Mouse (Mus musculus) heart, embryonic 16.5 days (tissue): ENCODE results near the gene Tmem63a. TPM values are rescaled to one million over a fixed set of nuclear protein-coding genes. Genes with fewer than 3 reads are reported as not detected.
"Not testable (repeated sequence)": the region's sequence is repeated elsewhere in the genome, so short reads cannot be mapped to it uniquely, and the experiment has no call there.

ENCODE experiments used
- ATAC-seq: fragments of 200-750 bp; cut with Nextera tagmentation; replicated peaks from 2 replicates; pipeline ENCODE4 v1.8.0; 2017; ENCODE audit warnings: moderate number of reproducible peaks; ENCODE audit not compliant: insufficient read depth, low FRiP score; ENCODE audit errors: extremely low read depth
- H3K27ac ChIP-seq: fragments of 300-500 bp; sonication (generic); 2 replicates; pipeline ENCODE4 v1.5.1; 2014; ENCODE audit warnings: mild to moderate bottlenecking, low read length, control low read depth, moderate library complexity
- H3K27me3 ChIP-seq: fragments of 300-500 bp; sonication (generic); 2 replicates; pipeline ENCODE4 v1.6.1; 2014; ENCODE audit warnings: low read length, mixed read lengths; ENCODE audit not compliant: control insufficient read depth, insufficient read depth
- H3K36me3 ChIP-seq: fragments of 300-500 bp; sonication (generic); 2 replicates; pipeline ENCODE4 v1.6.1; 2014; ENCODE audit not compliant: control insufficient read depth, insufficient read depth
- H3K4me1 ChIP-seq: fragments of 300-500 bp; sonication (generic); 2 replicates; pipeline ENCODE4 v1.6.1; 2014; ENCODE audit warnings: low read length, mixed read lengths; ENCODE audit not compliant: control insufficient read depth, insufficient read depth
- H3K4me2 ChIP-seq: fragments of 300-500 bp; sonication (generic); 2 replicates; pipeline ENCODE4 v1.6.1; 2014; ENCODE audit warnings: low read depth, mild to moderate bottlenecking, control low read depth, low read length
- H3K4me3 ChIP-seq: fragments of 300-500 bp; sonication (generic); 2 replicates; pipeline ENCODE4 v1.5.1; 2014; ENCODE audit warnings: mild to moderate bottlenecking, control low read depth, low read length
- H3K9ac ChIP-seq: fragments of 300-500 bp; sonication (generic); 2 replicates; pipeline ENCODE4 v1.6.1; 2014; ENCODE audit warnings: low read length, control low read depth
- H3K9me3 ChIP-seq: fragments of 300-500 bp; sonication (generic); replicated peaks from 2 replicates; pipeline ENCODE4 v1.6.1; 2016; ENCODE audit warnings: low read length; ENCODE audit not compliant: control insufficient read depth
- WGBS: fragments of 180-500 bp; shearing (Covaris S2); extraction: QIAGEN DNeasy Blood & Tissue Kit; methylation state at CpG from one replicate; pipeline ENCODE4 v1.1.7; 2014; 5-methylcytosine and 5-hydroxymethylcytosine counted together
- polyA plus RNA-seq: library from polyadenylated mRNA; unstranded; fragments of >200 nt; fragmentation: Nextera tagmentation; extraction: Ambion mirVana; gene quantifications from 2 replicates; pipeline ENCODE4 v1.2.1, GENCODE M21; 2015

The Tmem63a gene
- polyA plus RNA-seq, 1 experiment from 2014 or later: 11.2 TPM

- H3K4me3 ChIP-seq, ATAC-seq, H3K27ac ChIP-seq, H3K4me2 ChIP-seq, H3K9ac ChIP-seq, H3K36me3 ChIP-seq, H3K4me1 ChIP-seq, H3K27me3 ChIP-seq, H3K9me3 ChIP-seq: not testable (repeated sequence)
- 74% methylated on average over 7 of the region's 7 CpGs for WGBS
These were observed 39.3 kb downstream of the Tmem63a start for GRCm38 (mm10) chr1:180981298-180982046.

- 0 out of 2 replicates have a peak, but pooled peaks cover 2% of the 10 kb centered on the region for H3K27me3 ChIP-seq
- H3K4me1 ChIP-seq: no peaks in the 10 kb centered on the region
- no peak overlapping the region for H3K9ac ChIP-seq
- H3K4me3 ChIP-seq: no peak overlapping the region
- H3K4me2 ChIP-seq: no peak overlapping the region
- ATAC-seq: no peak
- H3K9me3 ChIP-seq: peaks cover 5% of the 10 kb centered on the region
- WGBS: 87% methylated on average over 8 of the region's 8 CpGs
- no peaks in the 10 kb centered on the region for H3K36me3 ChIP-seq
- no peak overlapping the region for H3K27ac ChIP-seq
These were observed 44.6 kb downstream of the Tmem63a start for GRCm38 (mm10) chr1:180986701-180987100.

GRCm38 (mm10) chr1:180987759-180988158, 45.6 kb downstream of the Tmem63a start:
- Histone ChIP-seq H3K4me1 (no peaks in the 10 kb centered on the region), H3K9me3 (peaks cover 5% of the 10 kb centered on the region), H3K27ac (no peak overlapping the region), H3K9ac (no peak overlapping the region), H3K4me3 (no peak overlapping the region), H3K36me3 (no peaks in the 10 kb centered on the region), H3K27me3 (0 out of 2 replicates have a peak, but pooled peaks cover 2% of the 10 kb centered on the region), H3K4me2 (no peak overlapping the region)
- ATAC-seq: no peak
- 1% methylated on average over 9 of the region's 9 CpGs for WGBS

- 0 out of 2 replicates have a peak, but pooled peaks cover 2% of the 10 kb centered on the region for H3K27me3 ChIP-seq
- no peaks in the 10 kb centered on the region for H3K4me1 ChIP-seq
- H3K27ac ChIP-seq: no peak overlapping the region
- no peak overlapping the region for H3K4me2 ChIP-seq
- H3K9ac ChIP-seq: no peak overlapping the region
- WGBS: 51% methylated on average over 3 of the region's 3 CpGs
- peaks cover 5% of the 10 kb centered on the region for H3K9me3 ChIP-seq
- H3K36me3 ChIP-seq: no peaks in the 10 kb centered on the region
- H3K4me3 ChIP-seq: no peak overlapping the region
- ATAC-seq: no peak
These were observed 48.5 kb downstream of the Tmem63a start for GRCm38 (mm10) chr1:180990671-180991070.

- H3K4me3 ChIP-seq: no peak overlapping the region
- H3K9me3 ChIP-seq: no peaks in the 10 kb centered on the region
- 0 out of 2 replicates have a peak, but pooled peaks cover 2% of the 10 kb centered on the region for H3K27me3 ChIP-seq
- H3K4me1 ChIP-seq: no peaks in the 10 kb centered on the region
- WGBS: 34% methylated on average over 3 of the region's 3 CpGs
- no peak for ATAC-seq
- H3K4me2 ChIP-seq: no peak overlapping the region
- no peak overlapping the region for H3K27ac ChIP-seq
- H3K9ac ChIP-seq: no peak overlapping the region
- H3K36me3 ChIP-seq: no peaks in the 10 kb centered on the region
These were observed 50.0 kb downstream of the Tmem63a start for GRCm38 (mm10) chr1:180992142-180992541.

GRCm38 (mm10) chr1:181000501-181001092, 58.5 kb downstream of the Tmem63a start:
- Histone ChIP-seq H3K9ac (no peak overlapping the region), H3K27ac (no peak overlapping the region), H3K4me1 (no peaks in the 10 kb centered on the region), H3K27me3 (no peaks in the 10 kb centered on the region), H3K9me3 (no peaks in the 10 kb centered on the region), H3K4me2 (no peak overlapping the region), H3K4me3 (no peak overlapping the region), H3K36me3 (no peaks in the 10 kb centered on the region)
- no peak for ATAC-seq
- 41% methylated on average over 10 of the region's 10 CpGs for WGBS

- H3K27me3 ChIP-seq: no peaks in the 10 kb centered on the region
- no peak for ATAC-seq
- no peaks in the 10 kb centered on the region for H3K36me3 ChIP-seq
- H3K4me2 ChIP-seq: no peak overlapping the region
- H3K27ac ChIP-seq: no peak overlapping the region
- WGBS: 86% methylated on average over 3 of the region's 3 CpGs
- no peaks in the 10 kb centered on the region for H3K4me1 ChIP-seq
- H3K9me3 ChIP-seq: no peaks in the 10 kb centered on the region
- no peak overlapping the region for H3K9ac ChIP-seq
- H3K4me3 ChIP-seq: no peak overlapping the region
These were observed 59.1 kb downstream of the Tmem63a start for GRCm38 (mm10) chr1:181001217-181001616.

- H3K27me3 ChIP-seq: no peaks in the 10 kb centered on the region
- H3K27ac ChIP-seq: no peak overlapping the region
- 72% methylated on average over 3 of the region's 3 CpGs for WGBS
- no peaks in the 10 kb centered on the region for H3K9me3 ChIP-seq
- no peak overlapping the region for H3K4me3 ChIP-seq
- no peak overlapping the region for H3K9ac ChIP-seq
- H3K36me3 ChIP-seq: no peaks in the 10 kb centered on the region
- no peak overlapping the region for H3K4me2 ChIP-seq
- no peak for ATAC-seq
- H3K4me1 ChIP-seq: no peaks in the 10 kb centered on the region
These were observed 59.5 kb downstream of the Tmem63a start for GRCm38 (mm10) chr1:181001621-181002020.

- Histone ChIP-seq H3K27ac (no peak overlapping the region), H3K9me3 (no peaks in the 10 kb centered on the region), H3K4me1 (no peaks in the 10 kb centered on the region), H3K36me3 (no peaks in the 10 kb centered on the region), H3K4me2 (no peak overlapping the region), H3K4me3 (no peak overlapping the region), H3K9ac (no peak overlapping the region), H3K27me3 (no peaks in the 10 kb centered on the region)
- no peak for ATAC-seq
- WGBS: 80% methylated on average over 2 of the region's 2 CpGs
These were observed 61.6 kb downstream of the Tmem63a start for GRCm38 (mm10) chr1:181003790-181004189.
